Mouse (Mus musculus): ENCODE measurements around the gene Extl1. TPM values are rescaled to one million over a fixed set of nuclear protein-coding genes. Genes with fewer than 3 reads are reported as not detected.
A peak's percentile ranks its signal among the peaks of the same experiment; 100 is the strongest.

Extl1 gene
- polyA plus RNA-seq, 1 experiment from 2014 or later, result 0.98 TPM

DNA sequence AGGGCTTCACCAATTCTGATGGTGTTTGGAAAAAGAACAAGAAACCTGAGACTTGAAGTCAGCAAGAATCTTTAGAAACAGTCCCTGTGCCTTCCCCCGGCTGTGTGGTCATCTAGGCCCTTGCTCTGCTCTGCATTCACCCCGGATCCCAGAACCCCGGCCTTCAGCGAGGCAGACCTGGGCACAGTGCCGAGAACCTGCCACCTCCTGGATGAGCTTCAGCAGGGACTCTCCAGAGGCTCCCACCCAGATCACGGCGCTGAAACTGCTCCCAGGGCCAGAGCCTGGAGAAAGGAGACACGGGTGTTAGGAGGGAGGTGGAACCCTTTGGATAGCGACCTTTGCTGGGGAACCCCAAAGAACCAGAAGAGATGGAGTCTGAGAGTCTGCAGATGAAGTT lies 21.5 kb downstream of the Extl1 start:
- ChIA-PET CTCF (no interaction called here), POLR2A (interaction anchor here (0.6 kb wide), 1 partner anchor 156 kb away, joined by 8 read pairs; no protein-coding TSS in a partner anchor)
- ATAC-seq (no peak), DNase-seq (ENCODE audit: low read depth, low spot score) (no peak)
- in situ Hi-C loops (cut with MboI; ENCODE audit: low pct_unique_long_range_greater_than_20kb), result no loop called here
- TF ChIP-seq CTCF (IDR thresholded peaks at IDR 0.05), result no peak
- no peaks in the 10 kb centered on the region for H3K27me3 ChIP-seq

GRCm38 (mm10) chr4:134361215-134361614 lies 22.4 kb downstream of the Extl1 start:
- in situ Hi-C loops (cut with MboI; ENCODE audit: low pct_unique_long_range_greater_than_20kb), result no loop called here
- DNase-seq (ENCODE audit: low read depth, low spot score) (no peak), ATAC-seq (no peak)
- no peak for TF ChIP-seq CTCF (IDR thresholded peaks at IDR 0.05)
- CTCF ChIA-PET, result interaction anchor here (0.9 kb wide), 1 partner anchor 31 kb away, joined by 3 read pairs; no protein-coding TSS in a partner anchor
- POLR2A ChIA-PET, result no interaction called here
- H3K27me3 ChIP-seq, result no peaks in the 10 kb centered on the region

DNA sequence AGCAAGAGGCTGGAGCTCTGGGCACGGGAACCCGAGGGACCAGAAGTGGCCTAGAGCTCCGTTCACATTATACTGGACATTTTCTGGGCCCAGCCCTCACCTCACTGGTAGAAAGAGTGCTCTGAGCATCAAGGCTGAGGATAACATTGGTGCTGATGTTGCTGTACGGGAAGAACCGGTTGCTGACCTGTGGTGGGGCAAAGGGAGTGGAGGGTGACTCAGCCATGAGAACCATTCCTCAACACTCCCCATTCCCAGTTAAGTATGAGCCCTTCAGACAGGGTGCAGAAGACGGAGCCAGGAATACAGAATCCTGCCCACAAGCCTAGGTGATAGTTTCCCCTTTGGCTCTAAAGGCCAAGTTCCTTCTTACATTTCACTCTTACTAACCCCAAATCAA lies 24.0 kb downstream of the Extl1 start:
- TF ChIP-seq CTCF (IDR thresholded peaks at IDR 0.05), result no peak
- in situ Hi-C loops (cut with MboI; ENCODE audit: low pct_unique_long_range_greater_than_20kb), result no loop called here
- DNase-seq (ENCODE audit: low read depth, low spot score) (no peak), ATAC-seq (no peak)
- CTCF ChIA-PET, result no interaction called here
- H3K27me3 ChIP-seq, result no peaks in the 10 kb centered on the region
- POLR2A ChIA-PET, result interaction anchor here (1.0 kb wide), 1 partner anchor 7 kb away, joined by 4 read pairs; no protein-coding TSS in a partner anchor

DNA sequence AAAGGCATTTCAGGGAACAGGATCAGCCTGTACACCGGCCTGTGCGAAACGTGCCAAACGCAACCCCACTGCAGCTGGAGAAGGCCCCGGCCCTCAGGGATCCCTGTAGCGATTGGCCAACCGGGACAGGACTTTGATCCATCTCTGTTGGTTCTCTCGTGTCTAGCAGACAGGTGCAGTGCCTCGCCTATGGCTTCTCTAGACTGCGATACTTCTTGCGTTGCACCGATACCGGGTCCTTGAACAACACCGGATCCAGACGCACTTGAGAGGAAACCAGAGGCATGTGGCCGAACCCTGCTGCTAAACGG lies 26.2 kb downstream of the Extl1 start:
- in situ Hi-C loops (cut with MboI; ENCODE audit: low pct_unique_long_range_greater_than_20kb), result no loop called here
- no peaks in the 10 kb centered on the region for H3K27me3 ChIP-seq
- ChIA-PET POLR2A (no interaction called here), CTCF (interaction anchor here (1.4 kb wide), 1 partner anchor 50 kb away, joined by 3 read pairs; no protein-coding TSS in a partner anchor)
- no peak for TF ChIP-seq CTCF (IDR thresholded peaks at IDR 0.05)
- ATAC-seq (no peak), DNase-seq (ENCODE audit: low read depth, low spot score) (no peak)

DNA sequence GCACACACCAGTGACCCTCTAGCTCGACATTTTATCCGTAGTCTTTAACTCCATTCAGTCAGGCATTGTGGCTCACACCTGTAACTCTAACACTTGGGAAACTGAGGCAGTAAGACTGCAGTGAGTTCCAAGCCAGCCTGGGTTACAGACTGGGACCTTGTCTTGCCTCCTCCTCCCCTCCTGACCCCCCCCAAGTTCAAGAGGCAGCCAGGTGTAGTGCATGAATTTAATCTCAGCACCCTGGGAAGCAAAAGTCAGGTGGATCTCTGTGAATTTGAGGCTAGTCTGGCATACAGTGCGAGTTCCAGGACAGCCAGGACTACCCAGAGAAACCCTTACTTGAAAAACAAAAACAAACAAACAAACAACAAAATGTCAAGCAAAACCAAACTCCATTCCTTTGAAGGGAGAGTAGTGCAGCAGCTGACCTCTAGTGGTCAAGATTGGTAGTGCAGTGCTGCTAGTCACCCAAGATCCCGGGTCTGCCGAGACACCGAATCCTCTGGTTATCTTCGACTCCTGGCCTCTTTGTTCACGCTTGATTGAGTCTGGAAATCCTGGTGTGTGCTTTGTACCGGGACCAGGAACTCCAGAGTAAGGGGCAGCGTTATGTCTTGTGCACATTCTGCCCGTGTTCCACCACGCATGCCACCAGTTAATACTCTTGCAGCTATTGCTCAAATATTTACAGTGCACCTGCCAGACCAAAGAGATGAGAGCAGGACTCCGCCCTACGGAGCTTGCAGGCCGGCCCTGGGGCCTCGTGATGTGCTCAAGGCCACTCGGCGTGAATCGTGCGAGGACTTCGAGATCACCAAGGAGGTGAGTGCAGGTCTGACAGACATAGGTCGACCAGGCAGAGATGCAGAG lies 26.8 kb downstream of the Extl1 start:
- POLR2A ChIA-PET, result interaction anchor here (0.7 kb wide), 1 partner anchor 11 kb away, joined by 4 read pairs; no protein-coding TSS in a partner anchor
- H3K27me3 ChIP-seq, result no peaks in the 10 kb centered on the region
- TF ChIP-seq CTCF (IDR thresholded peaks at IDR 0.05), result no peak
- in situ Hi-C loops (cut with MboI; ENCODE audit: low pct_unique_long_range_greater_than_20kb), result no loop called here
- DNase-seq (ENCODE audit: low read depth, low spot score) (no peak), ATAC-seq (no peak)
- CTCF ChIA-PET, result interaction anchor here (1.0 to 1.6 kb wide), 4 partner anchors 45 to 89 kb away, joined by 3 read pairs; no protein-coding TSS in a partner anchor

DNA sequence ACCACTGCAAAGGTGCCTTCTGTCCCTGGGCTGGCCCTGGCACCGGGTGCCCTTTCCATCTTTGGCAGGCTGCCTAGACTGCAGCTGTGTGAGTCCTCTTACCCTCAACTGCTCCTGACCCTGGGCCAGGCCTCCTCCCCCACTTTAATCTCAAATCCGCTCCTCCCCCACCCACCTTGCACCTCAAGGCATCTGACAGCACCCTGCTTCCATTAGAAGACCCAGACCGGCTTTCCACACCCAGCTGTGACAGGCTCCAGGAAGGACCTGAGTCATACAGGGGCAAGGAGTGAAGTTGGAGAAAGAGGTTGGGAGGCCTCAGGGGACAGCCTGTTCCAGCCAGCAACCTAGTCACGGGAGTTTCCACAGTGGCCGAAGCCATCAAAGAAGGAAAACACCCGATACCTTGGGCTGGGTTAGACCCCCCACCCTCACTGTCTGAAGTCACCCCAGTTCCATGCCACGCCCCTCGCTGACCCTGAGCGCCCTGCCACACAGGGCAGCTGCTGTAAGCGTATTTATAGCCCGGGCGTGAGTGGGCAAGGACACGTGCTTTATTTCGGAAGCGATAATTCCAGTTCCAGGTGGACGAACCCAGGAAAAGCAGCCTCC lies 27.7 kb downstream of the Extl1 start:
- no peaks in the 10 kb centered on the region for H3K27me3 ChIP-seq
- ChIA-PET POLR2A (interaction anchor here (0.7 kb wide), 1 partner anchor 10 kb away, joined by 4 read pairs; no protein-coding TSS in a partner anchor), CTCF (interaction anchor here (1.0 to 1.6 kb wide), 3 partner anchors 44 to 88 kb away, joined by 3 read pairs; no protein-coding TSS in a partner anchor)
- ATAC-seq, result no peak
- no peak for TF ChIP-seq CTCF (IDR thresholded peaks at IDR 0.05)
- in situ Hi-C loops (cut with MboI; ENCODE audit: low pct_unique_long_range_greater_than_20kb), result no loop called here
- DNase-seq (ENCODE audit: low read depth, low spot score), result no peak

DNA sequence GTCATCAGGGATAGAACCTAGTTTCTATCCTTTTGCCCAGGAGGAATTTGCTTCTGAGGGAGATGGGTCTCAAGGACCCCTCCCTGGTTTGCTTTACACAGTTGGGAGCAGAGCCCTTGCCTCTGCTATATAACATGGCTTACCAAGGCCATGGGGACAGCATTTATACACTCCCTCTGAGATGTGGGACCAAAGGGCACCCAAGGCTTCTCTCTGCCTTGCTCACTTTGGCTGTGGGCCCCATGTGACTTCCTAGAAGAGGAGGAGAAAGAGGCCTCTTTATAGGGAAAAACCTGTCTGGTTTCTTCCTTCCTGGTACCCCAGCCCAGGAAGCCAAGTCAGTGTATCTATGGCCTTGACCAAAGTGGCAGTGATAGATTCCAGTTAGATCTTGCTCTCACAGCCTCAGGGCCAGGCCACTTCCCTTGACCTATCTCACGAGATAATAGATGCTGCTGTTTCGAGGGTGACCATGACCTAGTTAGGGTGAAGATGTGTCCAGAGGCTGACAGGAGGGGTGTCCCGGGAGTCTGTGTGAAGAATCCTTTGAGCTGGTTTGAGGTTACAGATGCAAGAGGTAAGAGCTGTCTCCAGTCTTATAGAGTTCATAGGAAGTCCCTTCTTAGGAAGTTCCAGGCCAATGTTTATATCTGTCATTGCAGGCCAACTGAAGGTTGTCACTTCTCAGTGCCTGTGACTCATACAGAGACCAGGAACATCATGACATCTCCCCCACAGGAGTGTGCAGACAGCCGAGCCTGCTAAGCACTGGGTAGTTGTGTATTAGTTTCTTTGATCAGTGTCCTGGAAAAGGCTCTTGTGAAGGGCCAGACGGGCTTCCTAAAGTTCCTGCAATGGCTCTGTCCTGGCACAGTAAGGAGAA lies 29.9 kb downstream of the Extl1 start:
- TF ChIP-seq CTCF (IDR thresholded peaks at IDR 0.05), result no peak
- in situ Hi-C loops (cut with MboI; ENCODE audit: low pct_unique_long_range_greater_than_20kb), result no loop called here
- DNase-seq (ENCODE audit: low read depth, low spot score) (no peak), ATAC-seq (no peak)
- POLR2A ChIA-PET, result no interaction called here
- no peaks in the 10 kb centered on the region for H3K27me3 ChIP-seq
- CTCF ChIA-PET, result no interaction called here

DNA sequence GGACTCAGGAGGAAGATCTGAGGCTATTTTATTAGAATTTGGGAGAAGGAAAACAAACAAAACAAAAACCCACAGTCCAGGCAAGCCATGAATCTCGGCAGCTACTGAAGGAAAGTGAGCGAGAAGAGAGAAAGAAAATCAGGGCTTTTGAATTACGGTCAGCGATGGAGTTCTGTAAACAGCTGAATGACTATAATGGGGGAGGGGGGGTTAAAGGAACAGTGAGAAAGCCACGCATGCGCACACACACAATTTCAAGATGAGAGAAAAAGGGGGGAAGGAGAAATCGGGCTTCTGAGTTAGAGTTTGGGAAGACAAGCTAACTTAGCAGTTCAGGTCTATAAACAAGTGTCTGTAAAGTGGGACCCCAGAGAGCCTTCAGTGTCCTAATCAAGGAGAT lies 30.7 kb downstream of the Extl1 start:
- no peak for TF ChIP-seq CTCF (IDR thresholded peaks at IDR 0.05)
- DNase-seq (ENCODE audit: low read depth, low spot score) (no peak), ATAC-seq (no peak)
- ChIA-PET CTCF (no interaction called here), POLR2A (no interaction called here)
- H3K27me3 ChIP-seq, result no peaks in the 10 kb centered on the region
- in situ Hi-C loops (cut with MboI; ENCODE audit: low pct_unique_long_range_greater_than_20kb), result no loop called here

GRCm38 (mm10) chr4:134352261-134352707 lies 31.4 kb downstream of the Extl1 start:
- DNase-seq (ENCODE audit: low read depth, low spot score), result no peak
- no peaks in the 10 kb centered on the region for H3K27me3 ChIP-seq
- in situ Hi-C loops (cut with MboI; ENCODE audit: low pct_unique_long_range_greater_than_20kb), result no loop called here
- ATAC-seq, result peak; percentile 7
- POLR2A ChIA-PET, result no interaction called here
- TF ChIP-seq CTCF (IDR thresholded peaks at IDR 0.05), result no peak
- CTCF ChIA-PET, result interaction anchor here (2.7 kb wide), 1 partner anchor 59 kb away, joined by 8 read pairs; no protein-coding TSS in a partner anchor

Measured in Patski (cell line).